ENCODE assay signal across 8 mouse cellular contexts in the genomic region with DNA sequence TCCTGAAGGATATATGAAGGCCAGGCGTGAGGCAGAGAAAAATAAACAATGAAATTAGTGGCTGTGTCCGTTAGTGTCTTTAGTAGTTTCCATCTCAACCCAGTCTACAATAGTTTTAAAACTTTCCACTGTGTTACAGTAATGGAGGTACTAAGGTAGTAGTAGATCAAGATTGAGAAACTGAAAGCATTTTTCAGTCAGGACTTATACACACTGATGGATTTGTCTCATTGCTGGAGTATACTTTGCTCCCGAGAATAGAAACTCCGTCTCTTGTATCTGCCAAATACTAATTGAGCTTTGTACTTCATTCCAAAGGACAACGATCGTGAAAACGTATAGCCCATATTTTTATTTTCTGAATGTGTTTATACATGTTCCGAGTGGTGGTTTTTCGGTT. TPM values are rescaled to one million over a fixed set of nuclear protein-coding genes. Genes with fewer than 3 reads are reported as not detected.
DNase-seq lines count a peak whose midpoint lies in the region; ATAC-seq and TF ChIP-seq lines count a peak whose summit lies in the region.

No protein-coding gene starts in this region.

- H3K9me3 ChIP-seq in heart, embryonic 14.5 days (ENCODE audit: control insufficient read depth, low read length) = no peaks in the 10 kb centered on the region
- no peaks in the 10 kb centered on the region for H3K9me3 ChIP-seq in ES-E14 (ENCODE audit: control insufficient read depth, insufficient read depth, low read depth, low read length)
- H3K9me3 ChIP-seq in hindbrain, embryonic 10.5 days = no peaks in the 10 kb centered on the region
- H3K9me3 ChIP-seq in midbrain, embryonic 11.5 days (ENCODE audit: control insufficient read depth, low read length) = no peaks in the 10 kb centered on the region

- DNase-seq in heart, postnatal 10 days = no peak
- DNase-seq in ES-E14 (ENCODE audit: low read depth, low spot score) = no peak
- no peak for DNase-seq in hindbrain, embryonic 10.5 days (ENCODE audit: low spot score)
- DNase-seq in midbrain, embryonic 11.5 days (ENCODE audit: low spot score, missing footprints) = peak; percentile 89
- no peak for DNase-seq in cerebellum, postnatal 10 days
- DNase-seq in thymus, postnatal 36 days = no peak

- H3K4me1 ChIP-seq in heart, embryonic 14.5 days (ENCODE audit: control insufficient read depth in 2 of 2, insufficient read depth in 2 of 2, low read length in 2 of 2) = peaks cover 0 to 16% of the 10 kb centered on the region in 2 experiments; a peak in 2 of 4 replicates
- peaks cover 0 to 7% of the 10 kb centered on the region in 2 experiments; a peak in 2 of 4 replicates for H3K4me1 ChIP-seq in ES-E14 (ENCODE audit: control insufficient read depth in 2 of 2, insufficient read depth in 2 of 2, low read length in 2 of 2, poor library complexity in 1 of 2)
- H3K4me1 ChIP-seq in hindbrain, embryonic 10.5 days (replicated peaks) = peaks cover 19% of the 10 kb centered on the region
- peaks cover 13% of the 10 kb centered on the region for H3K4me1 ChIP-seq in midbrain, embryonic 11.5 days (ENCODE audit: control insufficient read depth, insufficient read depth, low read length)

- no peak for ATAC-seq in heart, embryonic 14.5 days (ENCODE audit: insufficient number of reproducible peaks, insufficient read depth, low FRiP score, low read depth)
- ATAC-seq in midbrain, embryonic 11.5 days (ENCODE audit: low FRiP score) = no peak
- no peak for ATAC-seq in granulocyte monocyte progenitor cell, adult 5-6 weeks (replicated peaks; ENCODE audit: poor library complexity, severe bottlenecking)

- H3K4me2 ChIP-seq in heart, embryonic 14.5 days (ENCODE audit: low read length) = peak overlapping the region; percentile 72
- H3K4me2 ChIP-seq in midbrain, embryonic 11.5 days = peak overlapping the region; percentile 45

- H3K9ac ChIP-seq in heart, embryonic 14.5 days (ENCODE audit: low read length) = peak overlapping the region; percentile 96
- H3K9ac ChIP-seq in ES-E14 (ENCODE audit: insufficient read depth, low read depth, low read length, poor library complexity, severe bottlenecking) = peak overlapping the region; percentile 93; the same call in 1 of the 2 replicates
- peak overlapping the region; percentile 96 for H3K9ac ChIP-seq in midbrain, embryonic 11.5 days (ENCODE audit: low read length)

- in situ Hi-C loops in ES-E14 (cut with MboI; ENCODE audit: low sequenced_read_pairs in 2 of 2, unreplicated experiment in 2 of 2) = no loop called here

- 30% methylated on average over 9 of the region's 9 CpGs for WGBS in heart, embryonic 14.5 days
- WGBS in hindbrain, embryonic 10.5 days = 54% methylated on average over 9 of the region's 9 CpGs
- WGBS in midbrain, embryonic 11.5 days = 53% methylated on average over 9 of the region's 9 CpGs

- no peaks in the 10 kb centered on the region for H3K27me3 ChIP-seq in heart, embryonic 14.5 days (ENCODE audit: control insufficient read depth, insufficient read depth, low read length)
- no peaks in the 10 kb centered on the region for H3K27me3 ChIP-seq in hindbrain, embryonic 10.5 days (ENCODE audit: insufficient read depth, poor library complexity, severe bottlenecking)
- H3K27me3 ChIP-seq in midbrain, embryonic 11.5 days (ENCODE audit: control insufficient read depth, insufficient read depth, low read length) = no peaks in the 10 kb centered on the region

- intact Hi-C loops in heart, postnatal 10 days (cut with DNase I) = no loop called here

- H3K4me3 ChIP-seq in heart, embryonic 14.5 days (ENCODE audit: control insufficient read depth in 1 of 2, insufficient read depth in 1 of 2, low read depth in 1 of 2, low read length in 2 of 2) = peak overlapping the region; percentile 61 to 86
- H3K4me3 ChIP-seq in ES-E14 (ENCODE audit: insufficient read depth in 1 of 2, low read depth in 1 of 2, low read length in 2 of 2, poor library complexity in 1 of 2, severe bottlenecking in 1 of 2) = peak overlapping the region; percentile 87 to 94
- H3K4me3 ChIP-seq in hindbrain, embryonic 10.5 days = peak overlapping the region; percentile 93
- H3K4me3 ChIP-seq in midbrain, embryonic 11.5 days (ENCODE audit: low read depth, low read length) = peak overlapping the region; percentile 85

- peaks cover 11% of the 10 kb centered on the region for H3K36me3 ChIP-seq in heart, embryonic 14.5 days (ENCODE audit: control insufficient read depth, insufficient read depth, low read length)
- peaks cover 3% of the 10 kb centered on the region; the same call in 1 of the 2 replicates for H3K36me3 ChIP-seq in ES-E14 (ENCODE audit: control insufficient read depth, insufficient read depth, low read length, poor library complexity, severe bottlenecking)
- peaks cover 12% of the 10 kb centered on the region for H3K36me3 ChIP-seq in hindbrain, embryonic 10.5 days
- H3K36me3 ChIP-seq in midbrain, embryonic 11.5 days (ENCODE audit: control insufficient read depth, insufficient read depth, low read length) = peaks cover 2% of the 10 kb centered on the region; the same call in 1 of the 2 replicates

- H3K27ac ChIP-seq in heart, embryonic 14.5 days (replicated peaks in 1 of 2; ENCODE audit: control insufficient read depth in 1 of 2, insufficient read depth in 1 of 2, low read depth in 2 of 2, low read length in 2 of 2) = peak overlapping the region; percentile 95 to 97
- no peak overlapping the region for H3K27ac ChIP-seq in ES-E14 (ENCODE audit: insufficient read depth, low read depth, low read length, poor library complexity, severe bottlenecking)
- H3K27ac ChIP-seq in hindbrain, embryonic 10.5 days = peak overlapping the region; percentile 97
- H3K27ac ChIP-seq in midbrain, embryonic 11.5 days (ENCODE audit: low read depth, low read length) = peak overlapping the region; percentile 93; the same call in 1 of the 2 replicates

TF ChIP-seq in ES-E14, 5 proteins besides CTCF, POLR2A, EP300 and RAD21:
- TF ChIP-seq CHD2 (IDR thresholded peaks at IDR 0.05; ENCODE audit: low read depth, low read length) (no peak), MAFK (IDR thresholded peaks at IDR 0.05; ENCODE audit: insufficient read depth, low read depth, low read length) (no peak)

RNA-seq across cellular contexts. Expression of gene Trmt1l, which starts 1.0 kb away (rescaled TPM):
- polyA plus RNA-seq in heart, embryonic 14.5 days (2014; fragmentation: Nextera tagmentation; extraction: Ambion mirVana) = 39.6 and 43.2 TPM in 2 replicates
- 10 to 100 TPM; 12.8 to 19.3 TPM for total RNA-seq in heart, postnatal 10 days (2021)
- total RNA-seq in ES-E14 (2012; rRNA removed) = 18.1 and 19.8 TPM in 2 replicates
- polyA plus RNA-seq in hindbrain, embryonic 10.5 days (2016; fragmentation: Nextera tagmentation; extraction: Ambion mirVana) = 54.9 and 55.4 TPM in 2 replicates
- 54.3 and 56.7 TPM in 2 replicates for polyA plus RNA-seq in midbrain, embryonic 11.5 days (2014; fragmentation: Nextera tagmentation; extraction: Ambion mirVana)
- total RNA-seq in granulocyte monocyte progenitor cell, adult 5-6 weeks (2014; fragmentation: Nextera tagmentation) = 35.6 and 38.1 TPM in 2 replicates
- total RNA-seq in granulocyte monocyte progenitor cell, adult 5-6 weeks (2017) = 19.1 and 24.3 TPM in 2 replicates

RNA-seq across cellular contexts. Expression of gene Swt1, which starts 1.1 kb away (rescaled TPM):
- 17.4 and 19.9 TPM in 2 replicates for polyA plus RNA-seq in heart, embryonic 14.5 days (2014; fragmentation: Nextera tagmentation; extraction: Ambion mirVana)
- 1 to 10 TPM; 8.3 to 9.6 TPM for total RNA-seq in heart, postnatal 10 days (2021)
- 16.9 and 22.6 TPM in 2 replicates for total RNA-seq in ES-E14 (2012; rRNA removed)
- polyA plus RNA-seq in hindbrain, embryonic 10.5 days (2016; fragmentation: Nextera tagmentation; extraction: Ambion mirVana) = 17.7 and 22.1 TPM in 2 replicates
- 23.6 and 27.8 TPM in 2 replicates for polyA plus RNA-seq in midbrain, embryonic 11.5 days (2014; fragmentation: Nextera tagmentation; extraction: Ambion mirVana)
- 20.3 and 39.4 TPM in 2 replicates for total RNA-seq in granulocyte monocyte progenitor cell, adult 5-6 weeks (2014; fragmentation: Nextera tagmentation)
- 15.3 and 24.4 TPM in 2 replicates for total RNA-seq in granulocyte monocyte progenitor cell, adult 5-6 weeks (2017)
